ENCODE assay signal across 8 mouse cellular contexts in genomic region chr7:34195632-34196031, GRCm38 (mm10). TPM values are rescaled to one million over a fixed set of nuclear protein-coding genes. Genes with fewer than 3 reads are reported as not detected.
DNase-seq lines count a peak whose midpoint lies in the region; ATAC-seq and TF ChIP-seq lines count a peak whose summit lies in the region.

No protein-coding gene starts in this region.

- TF ChIP-seq CTCF in lung, embryonic 14.5 days (IDR thresholded peaks at IDR 0.05; ENCODE audit: low read depth): peak; percentile 39; the same call in 1 of the 2 replicates
- no peak for TF ChIP-seq CTCF in bone marrow macrophage, adult 2 months (IDR thresholded peaks at IDR 0.05; ENCODE audit: low read depth, low read length)

- no peaks in the 10 kb centered on the region for H3K4me1 ChIP-seq in lung, embryonic 14.5 days (ENCODE audit: insufficient read depth)
- H3K4me1 ChIP-seq in bone marrow macrophage, adult 2 months (ENCODE audit: control insufficient read depth, insufficient read depth, low read length): peaks cover 23% of the 10 kb centered on the region
- H3K4me1 ChIP-seq in hindbrain, embryonic 13.5 days (replicated peaks): peaks cover 11% of the 10 kb centered on the region
- H3K4me1 ChIP-seq in midbrain, embryonic 16.5 days (ENCODE audit: control insufficient read depth, insufficient read depth, low read length): peaks cover 7% of the 10 kb centered on the region

- DNase-seq in lung, embryonic 14.5 days: peak; percentile 19
- no peak for DNase-seq in lung, postnatal 14 days
- DNase-seq in gastrocnemius, postnatal 10 days: no peak
- no peak for DNase-seq in adrenal gland, postnatal 36 days

- H3K27me3 ChIP-seq in lung, embryonic 14.5 days (ENCODE audit: insufficient read depth, low read length): no peaks in the 10 kb centered on the region
- no peaks in the 10 kb centered on the region for H3K27me3 ChIP-seq in hindbrain, embryonic 13.5 days
- H3K27me3 ChIP-seq in midbrain, embryonic 16.5 days (ENCODE audit: control insufficient read depth, insufficient read depth, low read depth, low read length): no peaks in the 10 kb centered on the region

- H3K27ac ChIP-seq in lung, embryonic 14.5 days (ENCODE audit: low read depth): 0 out of 2 replicates have a peak overlapping the region, but pooled peaks have one; percentile 65
- no peak overlapping the region for H3K27ac ChIP-seq in bone marrow macrophage, adult 2 months (ENCODE audit: insufficient read depth, low read depth, low read length)
- H3K27ac ChIP-seq in hindbrain, embryonic 13.5 days: no peak overlapping the region
- H3K27ac ChIP-seq in midbrain, embryonic 16.5 days (ENCODE audit: low read length): 0 out of 2 replicates have a peak overlapping the region, but pooled peaks have one; percentile 74

- WGBS in lung, embryonic 14.5 days: 45% methylated on average over 3 of the region's 3 CpGs
- 57% methylated on average over 3 of the region's 3 CpGs for WGBS in hindbrain, embryonic 13.5 days
- WGBS in midbrain, embryonic 16.5 days: 53% methylated on average over 3 of the region's 3 CpGs

- no peak for TF ChIP-seq POLR2A in bone marrow macrophage, adult 2 months (IDR thresholded peaks at IDR 0.05; ENCODE audit: borderline replicate concordance, low read depth, low read length)

- peaks cover 22% of the 10 kb centered on the region; the same call in 1 of the 2 replicates for H3K36me3 ChIP-seq in lung, embryonic 14.5 days (ENCODE audit: insufficient read depth)
- peaks cover 30% of the 10 kb centered on the region for H3K36me3 ChIP-seq in hindbrain, embryonic 13.5 days
- peaks cover 10% of the 10 kb centered on the region for H3K36me3 ChIP-seq in midbrain, embryonic 16.5 days (ENCODE audit: control insufficient read depth, insufficient read depth, low read length)

- ATAC-seq in lung, embryonic 14.5 days (ENCODE audit: insufficient read depth): no peak; the same call in 1 of the 2 replicates
- ATAC-seq in hindbrain, embryonic 13.5 days (ENCODE audit: low FRiP score): no peak
- no peak for ATAC-seq in midbrain, embryonic 16.5 days
- ATAC-seq in monocyte, adult 5-6 weeks (replicated peaks; ENCODE audit: insufficient number of reproducible peaks, low FRiP score, low TSS enrichment, poor library complexity, severe bottlenecking): no peak

- peak overlapping the region; percentile 82 for H3K4me2 ChIP-seq in lung, embryonic 14.5 days
- peak overlapping the region; percentile 85 for H3K4me2 ChIP-seq in hindbrain, embryonic 13.5 days
- H3K4me2 ChIP-seq in midbrain, embryonic 16.5 days (ENCODE audit: low read length): peak overlapping the region; percentile 86

- peak overlapping the region; percentile 98 for H3K4me3 ChIP-seq in lung, embryonic 14.5 days (ENCODE audit: low read depth, low read length)
- peak overlapping the region; percentile 91 for H3K4me3 ChIP-seq in bone marrow macrophage, adult 2 months (ENCODE audit: insufficient read depth, low read length)
- H3K4me3 ChIP-seq in hindbrain, embryonic 13.5 days: peak overlapping the region; percentile 99
- peak overlapping the region; percentile 97 for H3K4me3 ChIP-seq in midbrain, embryonic 16.5 days (ENCODE audit: low read depth, low read length)

- no peaks in the 10 kb centered on the region for H3K9me3 ChIP-seq in lung, embryonic 14.5 days (ENCODE audit: low read depth, low read length)
- no peaks in the 10 kb centered on the region for H3K9me3 ChIP-seq in hindbrain, embryonic 13.5 days
- H3K9me3 ChIP-seq in midbrain, embryonic 16.5 days (replicated peaks; ENCODE audit: control insufficient read depth, low read length, poor library complexity, severe bottlenecking): no peaks in the 10 kb centered on the region

- H3K9ac ChIP-seq in lung, embryonic 14.5 days: peak overlapping the region; percentile 89
- H3K9ac ChIP-seq in hindbrain, embryonic 13.5 days: peak overlapping the region; percentile 95
- H3K9ac ChIP-seq in midbrain, embryonic 16.5 days (ENCODE audit: low read depth, low read length): peak overlapping the region; percentile 92

RNA-seq across cellular contexts. Expression of gene Pdcd2l, which starts 0.8 kb away (rescaled TPM):
- polyA plus RNA-seq in lung, embryonic 14.5 days (2014; fragmentation: Nextera tagmentation; extraction: Ambion mirVana): 53.7 and 54.1 TPM in 2 replicates
- polyA plus RNA-seq in bone marrow macrophage, adult 2 months (2012; ENCODE audit: insufficient read depth, insufficient read length, missing spikeins): 24.5 and 29.4 TPM in 2 replicates
- 82.7 and 87.9 TPM in 2 replicates for polyA plus RNA-seq in hindbrain, embryonic 13.5 days (2015; fragmentation: Nextera tagmentation; extraction: Ambion mirVana)
- polyA plus RNA-seq in midbrain, embryonic 16.5 days (2015; fragmentation: Nextera tagmentation; extraction: Ambion mirVana): 76.9 and 84.3 TPM in 2 replicates
- 22.9 to 36.0 TPM (median 31.0 TPM) in 3 replicates for total RNA-seq in monocyte, adult 5-6 weeks (2017)
- total RNA-seq in gastrocnemius, postnatal 10 days (2021): 10 to 100 TPM; 19.5 to 23.2 TPM
- total RNA-seq in adrenal gland, postnatal 36 days (2021): 10 to 100 TPM; 21.8 to 23.9 TPM

RNA-seq across cellular contexts. Expression of gene Uba2, which starts 26.2 kb away (rescaled TPM):
- 229 and 231 TPM in 2 replicates for polyA plus RNA-seq in lung, embryonic 14.5 days (2014; fragmentation: Nextera tagmentation; extraction: Ambion mirVana)
- 63.1 and 63.8 TPM in 2 replicates for polyA plus RNA-seq in bone marrow macrophage, adult 2 months (2012; ENCODE audit: insufficient read depth, insufficient read length, missing spikeins)
- 195 and 198 TPM in 2 replicates for polyA plus RNA-seq in hindbrain, embryonic 13.5 days (2015; fragmentation: Nextera tagmentation; extraction: Ambion mirVana)
- polyA plus RNA-seq in midbrain, embryonic 16.5 days (2015; fragmentation: Nextera tagmentation; extraction: Ambion mirVana): 163 and 172 TPM in 2 replicates
- 107 to 120 TPM (median 115 TPM) in 3 replicates for total RNA-seq in monocyte, adult 5-6 weeks (2017)
- total RNA-seq in gastrocnemius, postnatal 10 days (2021): 10 to 100 TPM; 47.2 to 55.3 TPM
- total RNA-seq in adrenal gland, postnatal 36 days (2021): 10 to 100 TPM; 74.8 to 76.1 TPM

RNA-seq across cellular contexts. Expression of gene Gpi1, which starts 34.5 kb away (rescaled TPM):
- 260 and 268 TPM in 2 replicates for polyA plus RNA-seq in lung, embryonic 14.5 days (2014; fragmentation: Nextera tagmentation; extraction: Ambion mirVana)
- polyA plus RNA-seq in bone marrow macrophage, adult 2 months (2012; ENCODE audit: insufficient read depth, insufficient read length, missing spikeins): 630 and 641 TPM in 2 replicates
- 216 TPM in 2 replicates for polyA plus RNA-seq in hindbrain, embryonic 13.5 days (2015; fragmentation: Nextera tagmentation; extraction: Ambion mirVana)
- 272 and 297 TPM in 2 replicates for polyA plus RNA-seq in midbrain, embryonic 16.5 days (2015; fragmentation: Nextera tagmentation; extraction: Ambion mirVana)
- total RNA-seq in monocyte, adult 5-6 weeks (2017): 219 to 290 TPM (median 277 TPM) in 3 replicates
- total RNA-seq in gastrocnemius, postnatal 10 days (2021): 100 to 1,000 TPM; 954 to 962 TPM
- 100 to 1,000 TPM; 373 to 429 TPM for total RNA-seq in adrenal gland, postnatal 36 days (2021)

RNA-seq across cellular contexts. Expression of gene Gm6096, which starts 55.2 kb away (rescaled TPM):
- 0.88 TPM in 1 of 2 replicates, not detected in the other for polyA plus RNA-seq in lung, embryonic 14.5 days (2014; fragmentation: Nextera tagmentation; extraction: Ambion mirVana)
- polyA plus RNA-seq in bone marrow macrophage, adult 2 months (2012; ENCODE audit: insufficient read depth, insufficient read length, missing spikeins): not detected in 2 replicates
- not detected in 2 replicates for polyA plus RNA-seq in hindbrain, embryonic 13.5 days (2015; fragmentation: Nextera tagmentation; extraction: Ambion mirVana)
- polyA plus RNA-seq in midbrain, embryonic 16.5 days (2015; fragmentation: Nextera tagmentation; extraction: Ambion mirVana): not detected in 2 replicates
- total RNA-seq in monocyte, adult 5-6 weeks (2017): not detected in 3 replicates
- total RNA-seq in gastrocnemius, postnatal 10 days (2021): not detected
- not detected for total RNA-seq in adrenal gland, postnatal 36 days (2021)

Comparison
In these comparisons a context has a peak if more than half of its experiments do, and no peak if none do; other contexts are left out.
1. H3K27ac ChIP-seq: peak in lung, embryonic 14.5 days (single experiment) and midbrain, embryonic 16.5 days (single experiment); none in bone marrow macrophage, adult 2 months (single experiment) and hindbrain, embryonic 13.5 days (single experiment).
2. Peak in every context shown above with its lines, with median percentiles within 50 percentile points of each other: H3K4me2 ChIP-seq, H3K4me3 ChIP-seq and H3K9ac ChIP-seq.